Mouse (Mus musculus) layer of hippocampus, adult 11-12 months (tissue): ENCODE data around the gene Prtg.

ENCODE experiments used
- DNase-seq: peaks from one replicate; pipeline ENCODE4 v3.0.0; 2022; ENCODE audit warnings: low spot score

Prtg gene

GRCm38 (mm10) chr9:72862955-72863354, 56.3 kb downstream of the Prtg start:
- DNase-seq, result no peak

- DNase-seq, result no peak
Measured at GRCm38 (mm10) chr9:72863773-72864172, 57.1 kb downstream of the Prtg start.

DNA sequence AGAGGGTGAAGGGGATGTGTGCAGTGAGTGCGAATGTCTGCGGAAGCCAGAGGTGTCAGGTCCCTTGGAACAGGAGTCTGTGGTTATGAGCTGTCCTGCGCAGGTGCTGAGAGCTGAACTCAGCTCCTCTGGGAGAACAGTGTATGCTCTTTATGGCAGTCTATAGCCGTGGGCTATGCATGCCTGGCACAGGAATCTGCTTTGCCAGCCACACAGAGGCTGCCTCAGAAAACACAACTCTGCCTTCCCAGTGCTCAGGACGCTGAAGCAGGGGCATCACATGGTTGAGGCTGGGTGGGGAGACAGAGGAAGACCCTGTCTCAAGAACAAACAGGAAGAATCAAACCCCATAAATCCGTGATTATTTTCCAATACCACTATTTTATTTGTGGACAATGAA, 60.8 kb downstream of the Prtg start:
- DNase-seq, result no peak

GRCm38 (mm10) chr9:72868774-72869173, 62.1 kb downstream of the Prtg start:
- DNase-seq, result no peak

- no peak for DNase-seq
Measured at GRCm38 (mm10) chr9:72871506-72872297, 65.0 kb downstream of the Prtg start.

DNA sequence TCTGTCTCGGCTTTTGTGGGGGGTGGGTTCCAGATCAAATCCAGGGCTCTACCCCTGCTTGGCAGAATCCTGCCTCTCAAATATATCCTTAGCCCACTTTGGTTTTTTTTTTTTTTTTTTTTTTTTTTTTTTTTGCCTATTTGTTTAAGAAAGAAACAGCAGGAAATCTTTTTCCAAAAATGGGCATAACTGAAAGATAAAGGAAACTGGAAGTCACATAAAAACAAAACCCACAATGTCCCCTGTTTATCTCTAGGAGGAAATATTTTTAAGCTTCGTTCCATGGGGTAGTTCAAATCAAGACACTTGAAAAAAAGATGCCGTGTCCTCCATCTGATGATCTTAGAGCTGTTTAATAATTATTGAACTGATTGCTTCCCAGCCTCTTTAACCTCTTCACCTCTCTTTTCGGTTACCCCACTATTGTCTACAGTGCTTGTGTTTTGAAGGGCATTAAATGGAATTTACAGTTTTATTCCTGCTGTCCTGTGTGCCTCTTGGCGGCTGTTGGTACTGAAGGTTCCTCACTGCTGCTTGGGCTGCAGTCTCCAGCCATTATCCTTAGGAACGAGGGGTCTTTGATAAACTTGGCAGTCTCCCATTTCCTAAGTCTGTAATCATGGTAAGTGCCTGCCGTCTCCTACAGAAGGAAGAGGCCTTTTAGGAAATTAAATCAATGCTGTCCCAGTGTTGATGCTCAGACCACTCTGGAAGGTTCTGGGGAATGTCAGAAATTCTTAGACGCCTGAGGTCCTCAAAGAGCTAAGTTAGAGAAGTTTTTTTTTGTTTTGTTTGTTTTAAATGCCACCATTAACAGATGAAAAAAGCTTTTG, 65.8 kb downstream of the Prtg start:
- DNase-seq, result no peak

DNA sequence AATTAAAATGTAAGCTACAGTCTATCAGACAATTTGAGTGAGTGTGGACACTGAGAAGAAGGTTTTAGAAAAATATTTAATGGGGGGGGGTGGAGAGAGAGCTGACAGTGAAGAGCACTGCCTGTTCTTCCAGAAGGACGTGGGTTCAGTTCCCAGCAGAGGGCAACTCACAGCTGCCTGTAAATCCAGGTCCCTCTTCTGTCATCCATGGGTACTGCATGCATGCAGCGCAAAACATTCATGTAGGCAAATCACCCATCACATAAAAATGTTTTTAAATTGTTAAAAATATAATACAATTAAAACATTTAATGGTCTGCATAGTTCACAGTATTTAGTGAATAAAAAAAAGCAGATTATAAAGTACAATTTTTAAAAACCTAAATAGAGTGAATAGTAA, 69.2 kb downstream of the Prtg start:
- no peak for DNase-seq

GRCm38 (mm10) chr9:72877905-72878304, 71.2 kb downstream of the Prtg start:
- no peak for DNase-seq

DNA sequence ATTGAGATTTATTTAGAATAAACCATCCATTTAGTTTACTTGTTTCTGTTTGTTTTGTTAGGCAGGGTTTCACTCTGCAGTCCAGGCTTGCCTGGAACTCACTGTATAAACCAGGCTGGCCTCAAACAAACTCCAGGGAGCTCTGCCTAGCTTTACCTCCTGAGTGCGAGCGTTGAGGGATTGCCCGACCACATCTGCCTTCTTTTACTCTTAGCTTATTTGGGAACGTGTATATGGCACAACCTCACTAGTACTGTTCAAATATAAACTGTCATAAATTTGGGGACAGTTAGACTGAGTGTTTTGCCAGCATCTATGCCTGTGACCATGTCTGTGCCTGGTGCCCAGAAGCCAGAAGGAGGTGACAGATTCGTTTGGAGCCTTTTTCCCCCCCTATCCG, 72.0 kb downstream of the Prtg start:
- DNase-seq, result no peak

- DNase-seq, result no peak
Measured at GRCm38 (mm10) chr9:72879601-72880000, 72.9 kb downstream of the Prtg start.

DNA sequence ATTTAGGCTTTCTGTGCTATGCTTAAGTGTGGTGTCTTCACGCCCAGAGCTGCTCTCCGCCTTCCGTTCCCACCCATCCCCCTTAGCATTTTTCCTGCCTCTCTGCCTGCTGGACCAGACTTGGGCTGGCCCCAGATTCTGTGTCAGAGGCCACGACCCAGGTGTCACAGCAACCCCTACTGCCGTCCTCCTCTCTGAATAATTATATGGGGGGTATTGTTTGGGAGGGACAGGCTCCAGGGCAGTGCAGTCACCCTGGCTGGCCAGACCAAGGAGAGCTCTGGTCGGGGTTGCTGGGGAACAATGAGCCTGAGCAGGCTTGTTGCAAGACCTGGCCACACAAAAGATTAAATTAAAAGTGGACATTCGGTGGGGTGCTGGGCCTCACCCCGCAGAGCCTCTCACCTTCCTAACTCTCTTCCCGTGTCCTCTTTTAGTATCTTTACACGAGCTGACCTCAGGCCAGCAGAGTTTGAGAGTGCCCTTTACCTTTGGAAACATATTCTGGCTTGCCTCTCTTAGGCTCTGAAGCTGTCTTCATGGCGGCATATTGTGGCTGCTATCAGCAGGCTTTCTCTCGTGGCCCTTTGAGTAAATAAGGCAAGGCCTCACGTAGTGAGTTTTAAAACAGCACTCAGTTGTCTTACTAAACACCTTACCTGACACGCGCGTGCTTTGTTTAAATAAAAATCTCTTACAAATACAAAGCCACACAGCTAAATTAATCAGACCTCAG, 73.7 kb downstream of the Prtg start:
- DNase-seq, result no peak

DNA sequence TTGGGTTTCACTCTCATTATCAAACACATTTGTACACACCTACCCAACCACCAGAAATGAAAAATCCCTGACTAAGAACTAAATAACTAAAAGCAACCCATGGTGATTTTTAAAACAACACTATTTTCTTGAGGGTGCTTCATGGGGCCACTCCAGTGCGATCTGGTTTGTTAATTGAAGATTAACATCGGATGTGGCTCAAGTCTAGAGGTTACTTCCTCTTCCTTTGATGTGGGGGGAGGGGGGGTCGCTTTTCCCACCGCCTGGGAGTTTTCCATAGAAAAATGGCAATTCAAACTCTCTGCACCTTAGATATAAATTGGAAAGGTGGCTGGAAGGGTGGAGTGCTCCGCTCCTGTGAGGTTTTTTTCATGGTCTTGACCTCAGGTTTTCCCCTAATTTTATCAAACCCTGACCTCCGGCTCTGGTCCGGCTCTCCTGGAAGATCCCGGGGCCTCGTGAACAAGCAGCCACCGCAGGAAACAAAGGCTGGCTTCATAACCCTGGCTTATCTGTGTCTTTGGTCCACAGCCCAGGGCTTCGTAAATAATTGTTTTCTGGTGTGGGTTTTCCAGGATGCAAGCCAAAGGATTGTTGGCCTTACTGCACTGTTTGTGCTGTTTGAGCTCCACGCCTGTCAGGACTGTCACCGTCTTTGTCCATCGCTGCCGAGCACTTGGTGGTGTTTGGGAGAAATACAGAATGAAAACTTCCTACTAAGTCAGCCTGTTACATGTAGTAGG, 74.5 kb downstream of the Prtg start:
- peak; percentile 64 for DNase-seq

DNA sequence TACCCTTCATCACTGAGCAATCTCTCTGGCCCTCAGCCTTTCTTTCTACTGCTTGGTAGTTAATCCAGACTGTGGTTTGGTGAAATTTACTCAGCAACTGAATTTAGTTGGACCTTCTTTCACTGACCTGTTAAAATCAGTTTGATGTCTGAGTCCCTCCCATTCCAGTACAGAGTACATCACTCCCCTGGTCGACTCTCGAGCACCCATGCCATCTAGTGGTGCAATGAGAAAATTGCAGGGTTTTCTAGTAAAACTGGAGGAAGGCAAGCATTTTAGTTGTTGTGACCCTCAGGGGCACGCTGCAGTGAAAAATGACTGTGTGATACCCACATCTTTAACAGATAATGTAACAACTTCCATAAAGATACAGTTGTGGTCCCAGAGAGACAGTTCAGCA, 77.3 kb downstream of the Prtg start:
- peak; percentile 65 for DNase-seq

DNA sequence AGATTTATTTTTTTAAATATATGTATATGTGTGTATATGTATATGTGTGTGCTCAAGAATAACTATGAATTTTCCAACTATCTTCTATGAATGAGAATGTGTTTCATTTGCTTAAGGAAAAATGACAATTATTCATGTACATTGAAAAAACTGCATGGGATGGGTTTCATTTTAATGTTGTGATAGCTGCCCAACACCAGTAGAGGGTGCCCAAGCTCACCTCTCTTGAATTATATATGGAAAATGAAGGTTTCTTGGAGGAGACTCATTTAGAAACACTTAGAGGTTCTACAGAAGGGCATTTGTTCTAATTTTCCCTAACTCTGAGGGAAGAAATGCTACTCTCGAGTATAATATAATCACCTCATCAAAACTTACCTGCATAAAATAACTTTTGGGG, 83.1 kb downstream of the Prtg start:
- DNase-seq, result no peak

DNA sequence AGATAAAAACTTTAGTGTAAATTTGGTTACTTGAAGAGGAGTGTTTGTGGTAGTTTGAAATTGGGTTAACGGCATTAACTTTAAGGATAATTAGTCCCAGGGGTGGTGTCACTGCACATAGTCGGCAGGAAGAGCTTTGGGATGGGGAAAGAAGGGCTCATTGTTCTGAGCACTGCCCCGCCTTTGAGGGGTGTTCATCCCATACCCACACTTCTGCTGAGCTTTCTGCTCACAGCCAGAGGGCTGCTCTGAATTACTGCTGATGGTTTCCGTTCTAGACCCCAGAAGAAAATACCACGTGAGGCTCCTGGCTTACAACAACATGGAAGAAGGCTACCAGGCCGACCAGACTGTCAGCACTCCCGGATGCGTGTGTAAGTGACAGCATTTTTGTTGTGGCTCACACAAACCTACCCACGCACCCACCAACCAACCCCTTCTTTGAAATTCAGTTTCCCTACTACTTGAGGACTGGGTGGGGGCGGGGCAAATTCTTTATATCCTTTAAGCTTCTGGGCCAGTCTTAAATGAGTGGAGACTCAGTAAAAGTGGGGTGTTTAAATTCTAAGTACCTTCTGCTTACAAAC, 83.9 kb downstream of the Prtg start:
- no peak for DNase-seq

GRCm38 (mm10) chr9:72892761-72893160, 86.1 kb downstream of the Prtg start:
- no peak for DNase-seq

- DNase-seq, result no peak
Measured at GRCm38 (mm10) chr9:72894796-72895352, 88.2 kb downstream of the Prtg start.

DNA sequence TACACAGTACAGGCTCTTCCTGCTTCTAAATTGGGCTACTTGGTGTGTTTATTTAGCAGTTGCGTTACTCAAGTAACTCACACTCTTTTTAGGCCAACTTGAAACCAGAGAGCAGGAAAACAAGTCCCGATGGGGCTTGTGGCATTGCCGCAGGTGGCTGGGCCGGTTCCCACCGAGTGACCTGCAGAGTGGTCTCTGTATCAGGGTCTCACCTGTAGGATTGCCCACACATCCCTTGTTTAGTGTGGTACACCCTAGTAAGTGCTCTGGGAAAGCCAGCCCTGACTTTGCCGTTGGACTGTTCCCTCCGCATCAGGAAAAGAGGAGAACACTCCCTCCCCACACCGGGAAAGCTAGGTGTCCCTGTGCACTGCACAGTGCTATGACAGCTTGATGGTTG, 95.4 kb downstream of the Prtg start:
- no peak for DNase-seq

DNA sequence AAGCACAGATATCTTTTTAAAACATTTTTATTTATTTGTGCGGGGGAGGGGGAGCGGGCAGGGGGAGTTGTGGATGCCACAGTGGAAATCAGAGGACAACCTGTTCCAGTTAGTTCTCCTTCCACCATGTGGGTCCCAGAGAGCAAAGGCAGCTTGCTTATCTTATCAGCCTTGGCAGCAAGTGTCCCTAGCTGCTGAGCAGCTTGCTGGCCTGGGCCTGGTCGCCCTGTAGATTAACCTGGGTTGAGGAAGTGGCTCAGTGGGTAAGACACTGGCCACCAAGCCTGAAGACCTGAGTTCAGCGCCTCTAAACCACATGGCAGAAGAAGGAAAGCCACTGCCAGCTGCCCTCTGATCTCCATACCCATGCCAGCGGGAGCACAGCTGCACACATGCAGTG, 95.9 kb downstream of the Prtg start:
- no peak for DNase-seq

DNA sequence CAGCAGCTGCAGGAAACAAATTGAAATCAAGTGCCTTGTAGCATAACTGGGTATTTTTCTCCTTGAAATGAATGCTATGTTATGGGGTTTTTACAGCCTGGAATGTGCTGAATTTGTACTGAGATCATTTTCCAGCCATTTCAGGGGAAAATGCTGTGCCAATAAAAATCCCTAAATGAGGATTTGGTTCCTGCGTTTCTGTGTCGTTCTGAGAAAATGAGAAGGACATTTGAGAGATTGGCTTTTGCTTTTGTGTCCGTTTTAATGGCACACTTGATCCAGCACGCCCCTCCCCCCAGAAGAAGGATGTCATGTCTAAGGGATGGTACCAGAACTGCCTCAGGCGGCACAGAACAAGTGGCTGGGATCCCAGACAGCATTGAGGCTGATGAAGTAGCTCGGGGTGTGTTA, 100.0 kb downstream of the Prtg start:
- no peak for DNase-seq

GRCm38 (mm10) chr9:72911381-72911780, 104.7 kb downstream of the Prtg start:
- no peak for DNase-seq
